Mouse (Mus musculus): ENCODE measurements around the gene Ifit1bl1.
A peak's percentile ranks its signal among the peaks of the same experiment; 100 is the strongest.
"Not testable (repeated sequence)": the region's sequence is repeated elsewhere in the genome, so short reads cannot be mapped to it uniquely, and the experiment has no call there.

Ifit1bl1 gene

DNA sequence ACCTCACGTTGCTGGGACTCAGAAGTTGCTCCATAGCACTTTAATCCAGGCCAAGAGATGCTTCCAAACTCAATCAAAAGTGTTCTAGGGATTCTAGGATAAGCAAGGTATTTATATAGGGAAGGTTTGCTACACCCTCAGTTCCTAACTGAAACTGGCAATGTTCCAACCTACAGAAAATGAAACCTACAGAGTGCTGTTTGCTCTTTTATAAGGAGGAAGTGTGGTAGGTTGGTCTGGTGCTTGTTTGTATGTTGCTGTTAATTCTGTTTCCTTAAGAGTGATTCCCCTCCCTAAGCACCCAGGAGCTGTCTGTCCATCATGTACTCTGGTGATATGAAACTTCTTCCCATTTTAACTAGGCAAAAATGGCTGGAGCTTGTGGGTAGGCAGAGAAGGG, at the start of gene Ifit1bl1:
TSS of gene Ifit1bl1 (minus strand) at position 69 of the 400 bp plus-strand sequence.
- DNase-seq (ENCODE audit: low read depth, low spot score): not testable (repeated sequence)

DNA sequence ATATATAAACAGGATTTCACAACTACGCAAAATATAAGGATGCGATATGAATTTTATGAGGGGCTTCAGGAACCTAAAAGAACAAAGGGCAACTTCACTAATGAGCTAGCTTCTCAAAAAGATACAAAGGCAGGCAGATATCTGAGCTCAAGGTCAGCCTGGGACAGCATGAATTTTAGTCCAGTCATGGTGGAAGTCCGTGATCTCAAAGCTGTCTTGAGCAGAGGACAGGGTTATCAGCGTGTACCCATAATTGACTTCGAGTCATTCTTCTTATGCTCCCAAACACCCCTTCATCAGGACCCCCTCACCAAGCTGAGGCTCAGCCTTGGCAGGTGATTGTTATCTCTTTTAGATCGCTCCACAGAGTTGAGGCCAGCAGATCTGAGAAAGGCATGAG, 49.2 kb upstream of the Ifit1bl1 start:
- no peak for DNase-seq (ENCODE audit: low read depth, low spot score)

- no peak for DNase-seq (ENCODE audit: low read depth, low spot score)
These were observed 48.5 kb upstream of the Ifit1bl1 start for GRCm38 (mm10) chr19:34650276-34650675.

- not testable (repeated sequence) for DNase-seq (ENCODE audit: low read depth, low spot score)
These were observed 45.9 kb upstream of the Ifit1bl1 start for GRCm38 (mm10) chr19:34647630-34648029.

GRCm38 (mm10) chr19:34642616-34643015, 40.9 kb upstream of the Ifit1bl1 start:
- no peak for DNase-seq (ENCODE audit: low read depth, low spot score)

DNA sequence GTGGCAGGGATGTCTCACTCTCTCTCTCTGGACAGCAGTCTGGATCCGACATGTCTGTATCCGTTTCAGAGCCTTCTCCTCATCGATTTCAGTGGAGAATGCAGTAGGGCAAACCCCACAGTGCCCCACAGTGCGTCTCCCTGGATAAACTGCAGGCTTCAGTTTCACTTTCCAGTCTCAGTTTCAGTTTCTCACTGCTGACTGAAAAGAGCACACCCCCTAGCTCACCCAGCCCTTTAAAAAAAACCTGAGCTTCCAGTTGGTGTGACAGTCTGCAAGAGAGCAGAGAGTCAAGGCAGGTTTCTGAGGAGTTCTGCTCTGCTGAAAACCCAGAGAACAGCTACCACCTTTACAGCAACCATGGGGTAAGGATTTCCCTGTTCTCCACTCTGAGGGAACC, 38.9 kb upstream of the Ifit1bl1 start, which contains the start of the genes Ifit1bl2 and Ifit1:
TSS of gene Ifit1bl2 (minus strand) at position 121 of the 400 bp plus-strand sequence.
TSS of gene Ifit1 (plus strand) at position 249 of the 400 bp plus-strand sequence.
- DNase-seq (ENCODE audit: low read depth, low spot score): peak; percentile 36

DNA sequence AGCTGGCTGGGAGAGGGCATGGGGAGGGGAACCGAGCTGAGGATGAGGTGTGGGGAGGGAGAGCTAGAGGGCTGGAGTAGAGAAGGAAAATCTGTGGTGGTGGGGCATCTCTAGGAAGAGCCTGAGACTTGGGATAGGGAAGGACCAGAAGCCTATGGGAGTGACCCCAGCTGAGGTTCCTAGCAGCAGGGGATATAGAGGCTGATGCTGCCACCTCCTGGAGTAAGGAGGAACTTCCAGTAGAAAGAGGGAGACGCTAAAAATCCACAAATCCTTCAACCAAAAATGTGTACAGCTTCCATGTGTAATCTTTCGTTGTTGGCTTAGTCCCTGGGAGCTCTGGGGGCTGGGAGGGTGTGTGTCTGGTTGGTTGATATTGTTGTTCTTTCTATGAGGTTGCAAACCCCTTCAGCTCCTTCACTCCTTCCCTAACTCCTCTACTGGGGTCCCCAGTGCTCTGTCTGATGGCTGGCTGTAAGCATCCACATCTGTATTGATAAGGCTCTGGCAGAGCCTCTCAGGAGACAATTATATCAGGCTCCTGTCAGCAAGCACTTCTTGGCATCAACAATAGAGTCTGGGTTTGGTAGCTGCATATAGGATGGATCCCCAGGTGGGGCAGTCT, 35.3 kb upstream of the Ifit1bl1 start:
- DNase-seq (ENCODE audit: low read depth, low spot score): peak; percentile 38

- no peak for DNase-seq (ENCODE audit: low read depth, low spot score)
These were observed 31.7 kb upstream of the Ifit1bl1 start for GRCm38 (mm10) chr19:34633484-34633883.

DNA sequence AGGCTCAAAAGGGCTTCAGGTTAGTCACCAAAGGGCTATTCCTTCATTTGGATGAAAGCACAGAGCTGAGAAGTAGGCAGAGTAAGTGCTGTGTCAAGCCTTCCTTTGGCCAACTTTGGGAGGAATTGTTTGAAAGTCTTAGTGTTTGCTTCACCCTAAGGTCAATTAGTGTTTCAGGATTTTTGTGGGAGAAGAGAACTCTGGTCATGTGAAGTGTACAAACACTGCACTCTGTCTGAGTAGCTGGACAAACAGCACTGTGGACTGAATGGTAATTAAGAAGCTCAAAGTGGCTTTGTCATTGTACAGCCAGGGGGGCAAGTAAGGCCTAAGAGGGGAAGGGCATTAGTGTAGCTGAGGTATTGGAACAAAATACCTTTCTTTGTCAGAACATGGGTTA, 29.7 kb upstream of the Ifit1bl1 start:
- DNase-seq (ENCODE audit: low read depth, low spot score): no peak

DNA sequence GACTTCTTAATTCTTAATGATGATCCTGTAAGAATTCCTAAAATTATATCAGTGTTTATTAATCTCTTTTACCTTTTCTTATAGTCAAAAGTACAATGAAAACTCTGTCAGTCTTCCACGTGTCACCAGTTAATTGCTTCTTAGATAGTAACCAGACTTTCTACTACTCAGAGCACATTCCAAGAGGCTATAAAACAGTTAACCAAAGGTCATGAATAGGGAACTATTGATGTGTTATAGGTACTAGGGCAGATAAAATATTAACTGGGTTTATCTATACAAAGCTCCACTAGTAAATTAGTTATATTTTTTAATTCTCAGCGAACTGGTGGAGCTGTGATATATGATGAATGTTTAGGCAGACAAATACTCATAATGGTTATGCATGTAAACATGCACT, 25.7 kb upstream of the Ifit1bl1 start:
- no peak for DNase-seq (ENCODE audit: low read depth, low spot score)

- DNase-seq (ENCODE audit: low read depth, low spot score): no peak
These were observed 22.9 kb upstream of the Ifit1bl1 start for GRCm38 (mm10) chr19:34624663-34625062.

GRCm38 (mm10) chr19:34623781-34624180, 22.0 kb upstream of the Ifit1bl1 start:
- no peak for DNase-seq (ENCODE audit: low read depth, low spot score)

- no peak for DNase-seq (ENCODE audit: low read depth, low spot score)
These were observed 19.1 kb upstream of the Ifit1bl1 start for GRCm38 (mm10) chr19:34620871-34621270.

DNA sequence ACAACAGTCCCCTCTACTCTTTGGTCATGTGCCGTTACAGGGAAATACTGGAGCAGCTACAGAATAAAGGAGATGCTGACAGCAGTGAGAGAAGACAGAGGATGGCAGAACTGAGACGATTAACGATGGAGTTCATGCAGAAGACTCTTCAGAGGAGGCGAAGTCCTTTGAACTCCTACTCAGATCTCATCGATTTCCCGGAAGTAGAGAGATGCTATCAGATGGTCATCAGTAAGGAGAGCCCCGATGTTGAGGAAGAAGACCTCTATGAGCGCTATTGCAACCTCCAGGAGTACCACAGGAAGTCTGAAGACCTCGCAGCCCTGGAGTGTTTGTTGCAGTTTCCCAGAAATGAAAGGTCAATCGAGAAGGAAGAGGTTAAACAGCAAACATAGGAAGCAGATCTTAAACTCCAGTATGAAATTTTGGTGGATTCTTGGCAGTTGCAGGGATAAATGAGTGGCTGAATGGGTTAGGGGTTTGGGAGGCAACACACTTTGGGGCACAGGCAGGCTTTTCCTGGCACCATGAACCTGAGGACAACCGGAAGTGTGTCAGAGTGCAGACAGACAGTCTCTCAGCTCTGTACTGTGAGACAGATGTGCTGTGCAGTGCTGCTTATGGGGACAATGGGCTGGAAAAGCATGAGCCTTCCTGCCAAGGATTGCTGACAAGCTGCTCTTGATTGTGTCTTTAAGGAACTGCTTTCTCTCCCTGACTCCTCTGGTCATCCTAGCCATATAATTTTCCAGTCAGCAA, 10.7 kb upstream of the Ifit1bl1 start:
- DNase-seq (ENCODE audit: low read depth, low spot score): not testable (repeated sequence)

DNA sequence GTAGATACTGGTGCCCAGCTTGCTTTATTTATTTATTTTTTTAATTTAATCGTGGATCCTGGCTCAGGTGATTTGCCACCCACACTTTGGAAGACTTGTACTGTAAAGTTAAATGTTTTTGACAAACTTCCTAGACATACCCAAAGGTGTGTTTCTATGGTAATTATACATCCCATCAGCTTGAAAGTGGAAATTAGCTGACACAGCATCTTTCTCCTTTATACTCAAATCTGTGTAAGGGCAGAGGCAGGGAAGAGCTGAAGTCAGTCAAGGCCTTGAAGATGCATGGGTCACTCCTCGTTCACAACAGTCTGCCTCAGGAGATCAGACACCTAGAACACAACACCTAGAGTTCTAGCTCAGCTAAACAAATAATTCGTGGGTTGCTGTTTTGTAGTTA, 8.4 kb upstream of the Ifit1bl1 start:
- DNase-seq (ENCODE audit: low read depth, low spot score): not testable (repeated sequence)

- DNase-seq (ENCODE audit: low read depth, low spot score): peak; percentile 81
These were observed 5.7 kb upstream of the Ifit1bl1 start, which contains the start of gene Ifit3b for GRCm38 (mm10) chr19:34607237-34608051. Gene Ifit3b (plus strand): TSS chr19:34607970.

GRCm38 (mm10) chr19:34605472-34605871, 3.7 kb upstream of the Ifit1bl1 start:
- DNase-seq (ENCODE audit: low read depth, low spot score): no peak

GRCm38 (mm10) chr19:34599250-34599649, 2.5 kb downstream of the Ifit1bl1 start:
- DNase-seq (ENCODE audit: low read depth, low spot score): peak; percentile 36

DNA sequence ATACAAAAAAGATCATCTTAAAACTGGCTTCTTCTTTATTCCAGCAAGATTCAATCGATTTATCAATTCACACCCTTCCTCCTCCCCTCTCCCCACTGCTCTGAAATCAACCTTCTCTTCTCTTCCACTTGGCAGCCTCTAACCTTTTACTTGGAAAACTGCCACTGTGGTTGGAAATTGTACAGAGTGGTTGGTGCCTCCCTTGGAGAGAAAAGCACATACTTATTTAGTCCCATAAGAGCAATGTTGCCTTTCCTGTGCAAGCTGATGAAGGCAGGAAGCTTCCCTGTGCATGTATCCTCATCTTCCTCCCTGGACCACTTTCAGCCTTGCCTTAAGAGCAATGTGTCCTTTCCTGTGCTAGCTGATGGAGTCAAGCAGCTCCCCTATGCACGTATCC, 3.4 kb downstream of the Ifit1bl1 start:
- peak; percentile 56 for DNase-seq (ENCODE audit: low read depth, low spot score)

- no peak for DNase-seq (ENCODE audit: low read depth, low spot score)
These were observed 4.9 kb downstream of the Ifit1bl1 start for GRCm38 (mm10) chr19:34596811-34597210.

- DNase-seq (ENCODE audit: low read depth, low spot score): not testable (repeated sequence)
These were observed 7.2 kb downstream of the Ifit1bl1 start for GRCm38 (mm10) chr19:34594523-34594922.

DNA sequence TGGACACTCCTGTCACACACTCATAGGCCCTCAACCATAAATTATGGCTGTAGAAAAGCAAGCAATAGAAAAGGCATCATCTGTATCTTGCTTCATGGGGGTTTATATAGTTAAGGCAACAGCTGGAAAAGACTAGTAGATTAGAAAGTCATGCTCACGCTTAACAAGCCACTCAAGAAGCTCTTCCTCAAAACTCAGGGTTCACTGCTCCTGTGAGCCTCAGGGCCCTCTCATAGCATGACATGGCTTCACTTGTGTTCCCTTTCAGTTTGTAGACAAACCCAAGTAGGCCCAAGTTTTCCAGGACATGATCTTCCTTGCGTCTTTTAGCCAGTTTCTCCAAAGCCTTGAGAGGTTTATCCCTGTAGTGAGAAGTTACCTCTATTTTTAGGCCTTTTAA, 8.3 kb downstream of the Ifit1bl1 start:
- DNase-seq (ENCODE audit: low read depth, low spot score): no peak
